Mouse (Mus musculus) MEL (cell line): ENCODE data around the gene Psma5. TPM values are rescaled to one million over a fixed set of nuclear protein-coding genes. Genes with fewer than 3 reads are reported as not detected.

ENCODE experiments used
- DNase-seq: peaks from one replicate; pipeline ENCODE4 v3.0.0; 2011; ENCODE audit warnings: low read depth, low spot score
- H3K27ac ChIP-seq: 2 replicates; pipeline ENCODE4 v1.5.1; 2012; ENCODE audit warnings: low read depth, mild to moderate bottlenecking, control low read depth, low read length, moderate library complexity; ENCODE audit not compliant: control insufficient read depth
- H3K27me3 ChIP-seq, 2 experiments: fragments of 150-350 bp in 1 of 2; sonication (generic) in 1 of 2; 2 replicates each; pipeline ENCODE4 v1.6.1; 2012; ENCODE audit warnings: low read length in 2 of 2, mild to moderate bottlenecking in 2 of 2, improper control_type of control experiment in 1 of 2, moderate library complexity in 1 of 2; ENCODE audit not compliant: insufficient read depth in 2 of 2, control insufficient read depth in 1 of 2
- H3K36me3 ChIP-seq, 2 experiments: 2 replicates each; pipeline ENCODE4 v1.6.1; 2012 to 2014; ENCODE audit warnings: low read length in 2 of 2, improper control_type of control experiment in 1 of 2, inconsistent platforms in 1 of 2, mild to moderate bottlenecking in 1 of 2; ENCODE audit not compliant: insufficient read depth in 2 of 2, control insufficient read depth in 1 of 2
- H3K4me1 ChIP-seq, 2 experiments: fragments of 150-350 bp in 1 of 2; sonication (generic) in 1 of 2; 2 replicates each; pipeline ENCODE4 v1.6.1; 2012; ENCODE audit warnings: low read length in 2 of 2, improper control_type of control experiment in 1 of 2, mild to moderate bottlenecking in 1 of 2; ENCODE audit not compliant: insufficient read depth in 2 of 2, control insufficient read depth in 1 of 2
- H3K4me3 ChIP-seq, 2 experiments: fragments of 150-350 bp in 1 of 2; sonication (generic) in 1 of 2; 2 replicates each; pipeline ENCODE4 v1.5.1; 2012; ENCODE audit warnings: low read depth in 2 of 2, low read length in 2 of 2, mild to moderate bottlenecking in 2 of 2, moderate library complexity in 2 of 2, control low read depth in 1 of 2, improper control_type of control experiment in 1 of 2; ENCODE audit not compliant: control insufficient read depth in 1 of 2, insufficient read depth in 1 of 2
- H3K79me2 ChIP-seq: 2 replicates; pipeline ENCODE4 v1.6.1; 2012; ENCODE audit warnings: mild to moderate bottlenecking, low read length, moderate library complexity; ENCODE audit not compliant: control insufficient read depth, poor library complexity, insufficient read depth
- H3K9ac ChIP-seq: 2 replicates; pipeline ENCODE4 v1.6.1; 2012; ENCODE audit warnings: low read depth, mild to moderate bottlenecking, control low read depth, low read length, moderate library complexity; ENCODE audit not compliant: control insufficient read depth, poor library complexity, severe bottlenecking
- H3K9me3 ChIP-seq: fragments of 150-350 bp; sonication (generic); replicated peaks from 2 replicates; pipeline ENCODE4 v1.6.1; 2012; ENCODE audit warnings: mild to moderate bottlenecking, low read length, improper control_type of control experiment, moderate library complexity; ENCODE audit not compliant: insufficient read depth
- CHD2 ChIP-seq: IDR thresholded peaks from 2 replicates; pipeline ENCODE4 v1.6.1; 2011; ENCODE audit warnings: low read length, improper control_type of control experiment
- CTCF ChIP-seq, 3 experiments: IDR thresholded peaks in 2 of 3; conservative IDR thresholded peaks in 1 of 3; 2 replicates each; pipeline ENCODE4 v1.5.1; 2011 to 2012; ENCODE audit warnings: low read length in 3 of 3, low read depth in 2 of 3, mild to moderate bottlenecking in 2 of 3, improper control_type of control experiment in 1 of 3, inconsistent platforms in 1 of 3, mixed read lengths in 1 of 3, moderate library complexity in 1 of 3; ENCODE audit not compliant: control insufficient read depth in 1 of 3, insufficient read depth in 1 of 3, poor library complexity in 1 of 3, severe bottlenecking in 1 of 3
- E2F4 ChIP-seq: IDR thresholded peaks from 2 replicates; pipeline ENCODE4 v1.6.1; 2011; ENCODE audit warnings: low read depth, low read length, improper control_type of control experiment, borderline replicate concordance
- ETS1 ChIP-seq: IDR thresholded peaks from 2 replicates; pipeline ENCODE4 v1.6.1; 2012; ENCODE audit warnings: low read depth, mild to moderate bottlenecking, inconsistent platforms, low read length, improper control_type of control experiment, moderate library complexity
- GABPA ChIP-seq: IDR thresholded peaks from 2 replicates; pipeline ENCODE4 v1.6.1; 2012; ENCODE audit warnings: low read depth, mild to moderate bottlenecking, inconsistent platforms, low read length, improper control_type of control experiment, moderate library complexity
- JUND ChIP-seq: IDR thresholded peaks from 2 replicates; pipeline ENCODE4 v1.6.1; 2011; ENCODE audit warnings: low read depth, mild to moderate bottlenecking, improper control_type of control experiment, low read length
- MAFK ChIP-seq: IDR thresholded peaks from 2 replicates; pipeline ENCODE4 v1.6.1; 2011; ENCODE audit warnings: low read depth, mild to moderate bottlenecking, low read length, improper control_type of control experiment, borderline replicate concordance
- MAX ChIP-seq: IDR thresholded peaks from 2 replicates; pipeline ENCODE4 v1.6.1; 2011; ENCODE audit warnings: low read length, improper control_type of control experiment
- MAZ ChIP-seq: IDR thresholded peaks from 2 replicates; pipeline ENCODE4 v1.6.1; 2012; ENCODE audit warnings: low read depth, mild to moderate bottlenecking, inconsistent platforms, low read length, improper control_type of control experiment
- MXI1 ChIP-seq: IDR thresholded peaks from 2 replicates; pipeline ENCODE4 v1.6.1; 2011; ENCODE audit warnings: mild to moderate bottlenecking, low read depth, low read length, improper control_type of control experiment
- NELFE ChIP-seq: IDR thresholded peaks from 2 replicates; pipeline ENCODE4 v1.6.1; 2011; ENCODE audit warnings: low read depth, low read length, improper control_type of control experiment
- POLR2AphosphoS5 ChIP-seq: IDR thresholded peaks from 2 replicates; pipeline ENCODE4 v1.6.1; 2012; ENCODE audit warnings: low read depth, borderline replicate concordance, mild to moderate bottlenecking, inconsistent platforms, low read length, moderate library complexity, mixed read lengths
- RAD21 ChIP-seq: IDR thresholded peaks from 2 replicates; pipeline ENCODE4 v1.6.1; 2011; ENCODE audit warnings: mild to moderate bottlenecking, low read depth, low read length, improper control_type of control experiment
- RCOR1 ChIP-seq: IDR thresholded peaks from 2 replicates; pipeline ENCODE4 v1.6.1; 2012; ENCODE audit warnings: low read depth, mild to moderate bottlenecking, inconsistent platforms, low read length, improper control_type of control experiment
- UBTF ChIP-seq: IDR thresholded peaks from 2 replicates; pipeline ENCODE4 v1.6.1; 2012; ENCODE audit warnings: low read depth, mild to moderate bottlenecking, inconsistent platforms, low read length, improper control_type of control experiment, moderate library complexity, borderline replicate concordance; ENCODE audit not compliant: insufficient read depth
- ZKSCAN1 ChIP-seq: IDR thresholded peaks from 2 replicates; pipeline ENCODE4 v1.6.1; 2012; ENCODE audit warnings: low read depth, mild to moderate bottlenecking, inconsistent platforms, low read length, improper control_type of control experiment, moderate library complexity
- ZNF384 ChIP-seq: IDR thresholded peaks from 2 replicates; pipeline ENCODE4 v1.6.1; 2012; ENCODE audit warnings: low read depth, mild to moderate bottlenecking, inconsistent platforms, low read length, improper control_type of control experiment
- polyA plus RNA-seq, 2 experiments: library from polyadenylated mRNA; stranded (reverse) in 1 of 2; unstranded in 1 of 2; fragments of >175 nt in 1 of 2; fragments of >200 nt in 1 of 2; gene quantifications; 2 replicates each; pipeline versions ENCODE4 v1.2.1 to v1.2.4; 2012; ENCODE audit warnings: low replicate concordance in 2 of 2, low read depth in 1 of 2; ENCODE audit not compliant: insufficient read length in 2 of 2, insufficient read depth in 1 of 2, missing spikeins in 1 of 2
- total RNA-seq: library from RNA; depleted of rRNA; stranded (reverse); fragments of 300-350 nt; gene quantifications from 2 replicates; pipeline ENCODE4 v1.2.3, GENCODE M21; 2012

The Psma5 gene
- total and polyA plus RNA-seq, 3 experiments: 353 to 429 TPM; not detected in 1

GRCm38 (mm10) chr3:108327275-108327674, 70.5 kb downstream of the Psma5 start:
- peaks cover 0 to 4% of the 10 kb centered on the region in 2 experiments; a peak in 2 of 4 replicates for H3K36me3 ChIP-seq
- TF ChIP-seq UBTF (no peak), E2F4 (no peak), MAFK (no peak), ZNF384 (no peak), RAD21 (no peak), MAX (no peak), POLR2AphosphoS5 (no peak), MAZ (no peak), RCOR1 (no peak), ETS1 (no peak)
- H3K4me1 ChIP-seq: no peaks in the 10 kb centered on the region; a peak in 1 of 4 replicates
- no peak overlapping the region for H3K27ac ChIP-seq
- no peaks in the 10 kb centered on the region for H3K79me2 ChIP-seq
- no peak overlapping the region for H3K9ac ChIP-seq
- H3K27me3 ChIP-seq: no peaks in the 10 kb centered on the region
- no peak for DNase-seq
- no peak overlapping the region for H3K4me3 ChIP-seq
- H3K9me3 ChIP-seq: no peaks in the 10 kb centered on the region

- H3K36me3 ChIP-seq: peaks cover 0 to 4% of the 10 kb centered on the region in 2 experiments; a peak in 2 of 4 replicates
- TF ChIP-seq ZKSCAN1 (no peak), POLR2AphosphoS5 (no peak), JUND (no peak), MXI1 (no peak), CHD2 (no peak), MAX (no peak), E2F4 (no peak), ETS1 (no peak), GABPA (no peak), NELFE (no peak), MAFK (no peak), CTCF (IDR thresholded peaks at IDR 0.05 in 2 of 3, conservative IDR thresholded peaks at IDR 0.05 in 1 of 3; ENCODE audit: control insufficient read depth in 1 of 3, insufficient read depth in 1 of 3, low read depth in 2 of 3, low read length in 3 of 3, poor library complexity in 1 of 3, severe bottlenecking in 1 of 3) (no peak)
- no peak overlapping the region for H3K4me3 ChIP-seq
- no peak overlapping the region for H3K9ac ChIP-seq
- H3K27ac ChIP-seq: no peak overlapping the region
- no peaks in the 10 kb centered on the region for H3K9me3 ChIP-seq
- no peaks in the 10 kb centered on the region for H3K27me3 ChIP-seq
- H3K79me2 ChIP-seq: no peaks in the 10 kb centered on the region
- no peak for DNase-seq
- no peaks in the 10 kb centered on the region; a peak in 1 of 4 replicates for H3K4me1 ChIP-seq
Observed at GRCm38 (mm10) chr3:108327916-108328315, 71.2 kb downstream of the Psma5 start.
